Mouse (Mus musculus): ENCODE measurements at regions not wholly inside any gene's neighbourhood (a gene's known extent, or its start where the extent isn't known, plus 50 kb on each side); places are given as distances from the start of the nearest gene placed in this dataset.

- no peak for TF ChIP-seq CTCF (conservative IDR thresholded peaks at IDR 0.05; ENCODE audit: insufficient read depth, insufficient read length, low read depth, low read length)
- no peak for TF ChIP-seq POLR2A (IDR thresholded peaks at IDR 0.05; ENCODE audit: low read depth, low read length)
These were observed 257.2 kb upstream of the Atp5g3 start for GRCm38 (mm10) chr2:74168307-74168706.

Measured in kidney, adult 2 months (tissue).